Mouse (Mus musculus): ENCODE measurements around the gene Rgl2.

GRCm38 (mm10) chr17:33956336-33956735 lies 27.0 kb downstream of the Rgl2 start:
- TF ChIP-seq CTCF (IDR thresholded peaks at IDR 0.05; ENCODE audit: control insufficient read depth, insufficient read depth, insufficient read length) (no peak), USF1 (IDR thresholded peaks at IDR 0.05; ENCODE audit: low read depth) (no peak)

Measured in C2C12 (cell line).